Mouse (Mus musculus) lung, postnatal 0 days (tissue): ENCODE data around the gene Pih1d1.

Experiments
- CTCF ChIP-seq: IDR thresholded peaks from 2 replicates; pipeline ENCODE4 v1.5.1; 2016; ENCODE audit warnings: antibody characterized with exemption, mild to moderate bottlenecking
- EP300 ChIP-seq: IDR thresholded peaks from 2 replicates; pipeline ENCODE4 v1.6.1; 2016; ENCODE audit warnings: antibody characterized with exemption, mild to moderate bottlenecking, control low read depth

GRCm38 (mm10) chr7:45148534-45149098 lies 5.5 kb upstream of the Pih1d1 start:
- no peak for TF ChIP-seq CTCF
- no peak for TF ChIP-seq EP300
